Mouse (Mus musculus) lung, postnatal 36 days (tissue): ENCODE results near the gene Nav3.
A peak's percentile ranks its signal among the peaks of the same experiment; 100 is the strongest.
"Not testable (repeated sequence)": the region's sequence is repeated elsewhere in the genome, so short reads cannot be mapped to it uniquely, and the experiment has no call there.

Source experiments
- DNase-seq: peaks from one replicate; pipeline ENCODE4 v3.0.0; 2022; ENCODE audit warnings: mixed read lengths

Nav3 gene

GRCm38 (mm10) chr10:110455838-110456493, at the start of gene Nav3:
Gene Nav3, minus strand, starts transcription at chr10:110456204.
- peak; percentile 46 for DNase-seq

DNA sequence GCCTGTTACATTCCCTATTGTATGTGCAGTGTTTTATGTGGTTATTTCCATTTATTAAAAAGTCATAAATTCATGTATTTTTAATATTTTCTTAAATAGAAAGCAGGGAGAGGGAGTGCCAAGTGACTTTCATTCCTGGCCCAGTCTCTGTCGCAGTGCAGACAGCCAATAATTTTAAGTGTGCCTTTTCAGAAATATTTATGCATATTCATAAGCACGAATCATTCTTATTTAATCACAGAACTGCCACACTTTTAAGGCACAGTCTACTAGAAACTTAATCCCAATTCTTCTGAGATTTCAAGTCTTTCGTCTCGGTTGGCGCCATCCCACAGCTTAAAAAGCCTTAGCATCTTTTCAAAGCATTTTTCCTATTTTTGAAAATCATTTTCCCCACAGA, 29.3 kb upstream of the Nav3 start:
- DNase-seq: no peak

DNA sequence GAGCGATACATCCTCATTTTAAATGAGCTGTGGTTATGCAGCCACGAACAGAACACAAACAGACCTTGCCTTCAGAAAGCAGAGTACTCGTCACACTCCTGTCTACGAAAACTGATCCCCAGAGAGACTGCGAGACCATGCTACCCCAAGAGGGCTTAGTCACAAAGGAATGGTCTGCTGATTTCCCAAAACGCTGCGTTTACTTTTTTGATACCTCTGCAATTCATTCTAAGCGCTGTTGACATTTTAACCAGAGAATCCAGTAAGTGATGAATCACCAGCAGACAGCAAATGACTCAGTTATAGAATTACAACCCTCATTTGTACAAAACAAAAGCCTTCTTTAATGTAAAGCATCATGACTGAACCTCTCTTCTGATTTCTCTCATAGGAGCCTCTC, 28.8 kb upstream of the Nav3 start:
- DNase-seq: no peak

DNA sequence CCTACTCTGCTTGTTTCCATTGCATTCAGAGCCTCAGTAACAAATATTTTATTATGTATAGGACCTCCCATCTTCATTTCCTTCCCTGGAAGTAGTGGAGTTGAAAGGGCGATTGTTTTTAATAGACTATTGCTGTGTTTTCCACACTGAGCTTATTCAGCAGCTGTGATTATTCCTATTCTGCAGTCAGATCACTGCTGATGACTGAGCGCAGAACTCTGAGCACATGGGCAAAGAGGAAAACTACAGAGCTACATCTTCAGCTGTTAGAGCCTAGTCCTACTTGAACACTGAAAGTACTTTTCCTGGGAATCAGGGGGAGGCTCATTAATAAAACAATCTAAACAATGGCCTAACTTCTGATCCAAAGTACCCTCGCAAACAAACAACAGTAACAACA, 23.2 kb upstream of the Nav3 start:
- no peak for DNase-seq

DNA sequence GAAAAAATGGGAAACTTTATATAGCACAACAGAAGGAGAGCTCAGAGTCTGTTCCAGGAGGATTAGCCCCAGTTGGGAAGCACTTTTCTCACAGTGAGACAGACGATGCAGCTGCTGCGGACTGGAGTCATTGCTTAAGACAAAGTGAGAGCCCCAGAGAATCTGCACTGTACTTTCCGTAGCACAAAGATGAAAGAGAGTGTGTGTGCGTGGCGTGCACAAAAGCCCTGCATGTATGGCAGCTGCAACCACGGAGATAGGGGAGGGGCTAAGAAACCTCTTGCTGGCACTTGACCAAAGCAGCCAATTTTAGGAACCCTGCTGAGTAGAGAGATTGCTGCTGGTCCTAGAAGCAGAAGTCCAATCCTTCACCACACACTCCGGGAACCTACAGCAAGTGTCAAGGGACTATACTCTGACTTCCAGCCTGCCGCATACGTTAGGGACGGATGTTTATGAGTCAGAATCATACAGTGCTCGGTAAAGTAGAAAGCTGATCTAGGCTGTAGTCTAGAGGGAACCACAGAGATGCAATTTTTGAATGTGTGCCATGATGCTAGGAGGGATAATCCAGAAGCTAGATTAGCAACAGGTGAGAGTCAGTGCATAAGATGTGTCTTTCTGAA, 21.8 kb upstream of the Nav3 start:
- DNase-seq: no peak

DNA sequence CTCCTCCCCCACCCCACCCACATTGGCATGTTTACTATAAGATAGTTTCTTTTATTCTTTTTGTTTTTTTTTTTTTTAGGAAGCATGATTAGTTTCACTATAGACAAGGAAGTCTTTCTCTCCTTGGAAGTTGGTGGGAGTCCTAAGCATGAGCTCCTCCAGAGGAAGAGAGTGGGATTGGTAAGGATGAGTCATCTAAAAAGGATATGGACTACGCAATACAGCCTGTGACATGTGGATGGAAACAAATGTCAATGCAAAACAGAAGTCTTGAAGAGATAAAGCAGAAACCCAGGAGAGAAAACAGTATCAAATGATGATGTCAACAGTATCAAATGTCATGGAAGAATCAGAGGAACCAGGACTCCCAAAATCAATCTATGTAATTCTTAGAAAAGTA, 18.1 kb upstream of the Nav3 start:
- DNase-seq: no peak

DNA sequence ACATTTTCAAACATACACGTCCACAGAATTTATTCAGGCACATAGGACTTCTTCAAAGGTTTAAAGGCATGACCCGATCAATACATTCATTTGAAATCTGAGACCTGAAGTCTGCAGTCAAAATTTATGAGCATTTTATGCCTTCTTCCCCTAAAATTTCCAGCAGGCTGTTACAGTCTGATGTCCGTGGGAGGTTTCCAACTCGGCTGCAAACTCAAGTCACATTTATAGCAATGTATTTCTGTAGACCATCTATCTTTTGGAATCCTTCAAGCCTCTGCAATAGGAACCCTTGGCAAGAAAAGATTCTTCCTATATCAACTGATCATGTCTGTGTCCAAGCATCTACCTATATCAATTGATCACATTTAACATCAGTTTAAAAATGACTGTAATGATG, 13.4 kb upstream of the Nav3 start:
- no peak for DNase-seq

DNA sequence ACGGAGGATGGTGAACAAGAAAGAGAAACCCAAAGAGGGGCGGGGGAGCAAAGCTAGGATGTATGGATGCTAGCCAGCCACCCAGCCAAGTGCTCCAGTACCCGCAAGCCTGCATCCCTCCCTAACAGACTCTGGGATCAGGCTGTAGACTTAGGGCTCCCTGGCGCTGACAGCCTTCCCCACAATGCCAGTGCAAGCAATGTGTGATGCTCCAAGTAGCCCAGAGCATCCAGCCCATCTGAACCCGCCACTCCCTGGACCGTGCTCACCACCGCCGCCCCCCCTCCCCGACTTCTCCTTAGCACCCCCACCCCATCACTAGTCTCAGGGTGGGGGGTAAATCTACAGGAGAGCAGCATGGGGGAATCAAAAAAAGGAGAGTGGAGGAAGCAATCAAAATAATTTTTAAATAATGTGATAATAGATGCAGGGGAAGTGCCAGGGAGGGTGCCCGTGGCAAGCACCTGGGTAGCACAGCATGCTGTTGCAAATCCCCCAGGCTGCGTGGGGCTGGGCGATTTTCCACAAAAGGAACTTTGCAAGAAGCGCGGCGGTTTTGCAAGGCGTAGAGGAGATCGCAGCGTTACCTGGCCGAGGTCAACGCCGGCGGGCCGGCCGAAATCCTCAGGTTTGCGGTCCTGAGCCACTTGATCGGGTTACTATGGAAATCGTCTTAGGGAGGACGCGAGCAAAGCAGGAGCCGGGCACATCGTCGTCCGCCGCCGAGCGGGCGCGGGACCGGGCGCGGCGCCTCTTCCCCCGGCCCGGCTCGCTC, 754 bp downstream of the Nav3 start:
- DNase-seq: peak; percentile 2

- DNase-seq: no peak
These were observed 2.4 kb downstream of the Nav3 start for GRCm38 (mm10) chr10:110453566-110453965.

GRCm38 (mm10) chr10:110440396-110440795, 15.6 kb downstream of the Nav3 start:
- DNase-seq: no peak

GRCm38 (mm10) chr10:110431078-110431477, 24.9 kb downstream of the Nav3 start:
- no peak for DNase-seq

- DNase-seq: no peak
These were observed 26.4 kb downstream of the Nav3 start for GRCm38 (mm10) chr10:110429578-110429977.

DNA sequence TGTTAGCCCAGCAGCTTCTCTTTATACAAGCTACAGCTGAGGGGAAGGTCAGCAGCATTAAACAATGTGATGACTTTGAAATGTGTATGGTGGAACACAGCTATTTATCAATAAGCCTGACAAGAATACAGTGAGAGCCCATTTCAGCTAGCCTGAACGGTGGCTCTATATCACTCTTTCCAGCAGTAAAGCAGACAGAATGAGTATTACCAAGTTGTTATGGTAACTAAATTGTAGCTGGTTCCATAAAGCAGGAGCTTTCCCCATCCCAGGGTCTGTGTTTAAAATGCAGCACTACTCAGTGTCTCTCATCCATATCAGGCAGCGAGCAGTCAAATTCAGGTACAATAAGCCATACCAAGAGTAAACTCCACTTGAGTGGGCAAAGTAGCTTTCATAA, 27.0 kb downstream of the Nav3 start:
- DNase-seq: no peak

GRCm38 (mm10) chr10:110421533-110421932, 34.5 kb downstream of the Nav3 start:
- no peak for DNase-seq

DNA sequence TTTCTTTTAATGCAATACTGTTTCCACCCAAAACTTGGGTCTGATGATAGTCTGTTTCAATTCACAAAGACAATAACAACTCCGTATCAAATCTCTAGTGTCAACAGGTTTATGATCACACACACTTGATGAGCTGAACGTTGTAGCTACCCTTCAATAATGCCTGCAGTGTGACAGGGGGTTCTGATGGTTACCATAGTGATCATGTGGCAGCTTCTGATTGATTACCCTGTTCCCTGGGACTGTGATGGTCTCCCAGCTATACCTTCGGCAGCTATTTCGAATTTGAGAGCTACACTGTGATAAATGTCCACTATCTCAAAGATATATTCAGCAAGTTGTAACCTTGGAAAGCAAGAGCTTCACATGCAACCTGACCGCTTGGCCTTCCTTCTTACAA, 39.0 kb downstream of the Nav3 start:
- DNase-seq: no peak

GRCm38 (mm10) chr10:110415624-110416023, 40.4 kb downstream of the Nav3 start:
- DNase-seq: no peak

DNA sequence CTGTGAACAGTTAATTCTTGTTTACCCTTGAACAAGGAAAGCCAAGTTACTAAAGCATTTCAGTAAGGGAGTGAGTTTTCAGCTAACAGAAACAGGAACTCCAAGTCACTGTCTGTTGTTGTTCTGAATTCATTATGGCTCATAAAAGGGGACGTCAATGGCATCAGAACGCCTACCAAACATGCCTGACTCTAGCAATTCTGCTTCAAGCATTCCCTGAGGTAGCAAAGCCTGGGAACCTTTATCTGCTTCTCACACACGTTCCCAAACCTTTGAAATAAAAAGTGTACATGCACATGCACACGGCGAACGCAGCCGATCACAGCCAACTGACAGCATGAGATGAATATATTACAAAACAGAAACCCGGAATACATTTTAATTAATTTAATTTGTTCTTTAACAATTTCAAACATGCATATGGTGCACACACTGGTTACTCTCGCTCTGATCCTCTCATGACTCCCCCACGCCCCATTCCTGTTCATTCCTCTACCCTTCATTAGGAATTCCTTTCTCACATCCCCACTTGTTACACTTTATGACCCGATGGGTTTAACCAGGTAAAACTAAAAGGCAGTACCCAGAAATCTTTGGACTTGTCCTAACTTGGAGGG, 42.6 kb downstream of the Nav3 start:
- DNase-seq: no peak

GRCm38 (mm10) chr10:110402950-110403349, 53.1 kb downstream of the Nav3 start:
- no peak for DNase-seq

GRCm38 (mm10) chr10:110400642-110401041, 55.4 kb downstream of the Nav3 start:
- peak; percentile 10 for DNase-seq

DNA sequence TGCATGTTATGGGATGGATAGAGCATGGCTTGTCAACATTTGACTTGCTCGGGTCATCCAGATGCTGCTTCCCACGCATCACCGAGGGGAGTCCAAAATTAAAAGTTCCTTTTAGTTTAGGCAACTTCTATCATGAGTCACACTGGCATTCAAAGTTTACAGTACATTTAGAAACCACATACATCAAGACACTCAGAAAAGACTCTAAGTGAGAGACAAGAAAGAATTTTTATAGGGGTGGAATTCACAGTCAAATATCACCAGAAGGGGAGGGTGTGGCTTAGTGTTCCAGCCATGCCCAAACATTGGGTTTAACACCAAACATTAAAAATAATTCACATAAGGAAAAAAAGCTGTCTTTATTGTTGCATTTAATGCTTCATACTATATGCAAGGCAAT, 57.4 kb downstream of the Nav3 start:
- DNase-seq: no peak

DNA sequence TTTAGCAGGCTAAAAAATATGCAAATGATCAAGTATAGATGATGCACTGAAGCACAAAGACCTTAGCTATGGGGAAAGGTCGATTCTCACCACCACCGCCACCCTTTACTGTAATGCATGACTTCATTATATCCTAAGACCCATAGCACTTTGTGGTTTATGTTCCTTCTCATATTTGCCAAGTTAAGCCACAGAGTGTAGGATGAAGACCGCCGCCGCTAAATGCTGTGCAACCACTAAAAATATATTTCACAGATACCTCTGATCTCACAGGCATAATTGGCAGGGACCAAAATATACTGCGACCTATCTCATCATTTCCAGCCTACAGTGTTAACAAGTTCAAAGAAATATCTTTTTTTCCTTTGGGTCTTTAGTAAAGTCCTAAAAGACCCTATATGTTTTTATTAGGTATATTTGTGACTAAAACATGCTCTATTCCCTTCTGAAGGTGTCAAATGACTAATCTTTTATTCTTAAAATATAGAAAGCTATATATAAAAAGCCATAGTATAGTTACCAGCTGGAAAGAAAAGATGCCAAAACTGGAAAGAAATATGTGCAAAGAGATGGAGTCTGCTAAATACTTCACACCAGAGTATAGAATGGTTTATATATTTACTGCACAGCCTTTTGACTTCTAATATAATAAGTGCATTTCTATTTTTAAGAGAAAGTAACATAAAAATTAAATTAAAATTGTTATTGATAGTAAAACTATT, 69.4 kb downstream of the Nav3 start:
- DNase-seq: no peak

DNA sequence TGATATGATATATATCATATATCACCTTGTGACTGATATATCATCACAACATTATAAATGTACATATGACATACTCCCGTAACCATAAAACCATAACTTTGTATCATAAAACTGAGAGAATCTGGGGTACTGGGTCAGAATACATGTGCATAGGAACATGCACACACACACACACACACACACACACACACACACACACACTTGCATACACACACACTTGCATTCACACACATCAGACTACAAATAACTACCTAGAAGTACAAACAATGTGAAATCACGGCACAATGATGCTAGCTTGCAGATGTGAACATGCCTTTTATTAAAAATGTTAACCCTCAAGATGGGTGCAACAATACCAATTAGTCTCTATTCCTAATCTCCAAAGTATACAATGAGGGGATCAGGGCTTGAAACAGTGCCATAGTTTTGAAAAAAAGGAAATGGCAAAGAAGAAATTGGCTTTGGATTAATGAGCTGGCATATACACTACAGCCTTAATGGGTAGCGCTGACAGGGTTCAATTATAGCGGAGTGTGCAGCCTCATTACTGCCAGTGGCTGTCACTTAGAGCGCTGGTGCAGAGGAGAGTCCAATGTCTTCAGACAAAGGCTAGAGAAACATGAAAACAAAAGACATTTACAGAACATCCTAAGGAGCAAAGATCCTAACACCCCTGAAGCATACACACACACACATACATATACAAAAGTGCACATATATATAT, 72.3 kb downstream of the Nav3 start:
- DNase-seq: not testable (repeated sequence)
